Mouse (Mus musculus) inflammation-experienced regulatory T-cells, adult 6 months (primary cell): Measurements from ENCODE around the gene Zbtb24. TPM values are rescaled to one million over a fixed set of nuclear protein-coding genes. Genes with fewer than 3 reads are reported as not detected.
"Not testable (repeated sequence)": the region's sequence is repeated elsewhere in the genome, so short reads cannot be mapped to it uniquely, and the experiment has no call there.

ENCODE experiments used
- ATAC-seq: one replicate; pipeline ENCODE4 v1.8.0; 2017
- polyA plus RNA-seq, 3 experiments: library from polyadenylated mRNA; unstranded; fragments of 100-300 nt; shearing (Covaris generic); gene quantifications; one replicate each; pipeline ENCODE4 v1.2.1; 2017

Gene Zbtb24
- polyA plus RNA-seq: 10 to 100 TPM; 21.3 to 33.2 (median 29.7) TPM

- ATAC-seq: peak; percentile 98
Measured at GRCm38 (mm10) chr10:41450137-41450670, at the start of gene Zbtb24. Gene Zbtb24, plus strand, starts transcription at chr10:41450383.

- ATAC-seq: no peak
Measured at GRCm38 (mm10) chr10:41401097-41401496, 49.1 kb upstream of the Zbtb24 start.

- no peak for ATAC-seq
Measured at GRCm38 (mm10) chr10:41403364-41403763, 46.8 kb upstream of the Zbtb24 start.

- no peak for ATAC-seq
Measured at GRCm38 (mm10) chr10:41403893-41404612, 46.1 kb upstream of the Zbtb24 start.

GRCm38 (mm10) chr10:41410176-41410575 lies 40.0 kb upstream of the Zbtb24 start:
- not testable (repeated sequence) for ATAC-seq

GRCm38 (mm10) chr10:41410821-41411220 lies 39.4 kb upstream of the Zbtb24 start:
- ATAC-seq: not testable (repeated sequence)

- not testable (repeated sequence) for ATAC-seq
Measured at GRCm38 (mm10) chr10:41413471-41413870, 36.7 kb upstream of the Zbtb24 start.

GRCm38 (mm10) chr10:41415368-41415767 lies 34.8 kb upstream of the Zbtb24 start:
- not testable (repeated sequence) for ATAC-seq

- ATAC-seq: no peak
Measured at GRCm38 (mm10) chr10:41420496-41421200, 29.5 kb upstream of the Zbtb24 start.

GRCm38 (mm10) chr10:41423681-41424080 lies 26.5 kb upstream of the Zbtb24 start:
- no peak for ATAC-seq

- ATAC-seq: no peak
Measured at GRCm38 (mm10) chr10:41426368-41426767, 23.8 kb upstream of the Zbtb24 start.

- ATAC-seq: peak; percentile 61
Measured at GRCm38 (mm10) chr10:41434624-41435023, 15.6 kb upstream of the Zbtb24 start.

- ATAC-seq: no peak
Measured at GRCm38 (mm10) chr10:41435141-41435540, 15.0 kb upstream of the Zbtb24 start.

GRCm38 (mm10) chr10:41448216-41448615 lies 2.0 kb upstream of the Zbtb24 start:
- ATAC-seq: no peak

- peak; percentile 38 for ATAC-seq
Measured at GRCm38 (mm10) chr10:41449684-41450083, 499 bp upstream of the Zbtb24 start.

GRCm38 (mm10) chr10:41450780-41451522 lies 768 bp downstream of the Zbtb24 start:
- ATAC-seq: no peak

GRCm38 (mm10) chr10:41451656-41452055 lies 1.5 kb downstream of the Zbtb24 start:
- no peak for ATAC-seq

- no peak for ATAC-seq
Measured at GRCm38 (mm10) chr10:41452791-41453190, 2.6 kb downstream of the Zbtb24 start.

GRCm38 (mm10) chr10:41459990-41460389 lies 9.8 kb downstream of the Zbtb24 start:
- ATAC-seq: no peak

GRCm38 (mm10) chr10:41460501-41460900 lies 10.3 kb downstream of the Zbtb24 start:
- ATAC-seq: no peak

- ATAC-seq: no peak
Measured at GRCm38 (mm10) chr10:41461057-41461722, 11.0 kb downstream of the Zbtb24 start.

GRCm38 (mm10) chr10:41464401-41464955 lies 14.3 kb downstream of the Zbtb24 start:
- ATAC-seq: no peak
